Mouse (Mus musculus): ENCODE measurements around the gene Gpc5.
"Not testable (repeated sequence)": the region's sequence is repeated elsewhere in the genome, so short reads cannot be mapped to it uniquely, and the experiment has no call there.

- not testable (repeated sequence) for TF ChIP-seq CTCF (IDR thresholded peaks at IDR 0.05; ENCODE audit: borderline replicate concordance, insufficient read depth, low read depth, low read length); POLR2A (IDR thresholded peaks at IDR 0.05; ENCODE audit: borderline replicate concordance, insufficient read depth, low read length)
These were observed 25.9 kb upstream of the Gpc5 start for GRCm38 (mm10) chr14:115066164-115066563.
